Mouse (Mus musculus) hindbrain, embryonic 16.5 days (tissue): ENCODE results near the gene Cdh12. TPM values are rescaled to one million over a fixed set of nuclear protein-coding genes. Genes with fewer than 3 reads are reported as not detected.

Source experiments
- ATAC-seq: fragments of 200-750 bp; cut with Nextera tagmentation; 2 replicates; pipeline ENCODE4 v1.8.0; 2017; ENCODE audit warnings: moderate TSS enrichment, moderate library complexity
- H3K27ac ChIP-seq: fragments of 300-500 bp; sonication (generic); 2 replicates; pipeline ENCODE4 v1.5.1; 2014; ENCODE audit warnings: low read depth, mild to moderate bottlenecking, control low read depth, low read length, moderate library complexity
- H3K27me3 ChIP-seq: fragments of 300-500 bp; sonication (generic); replicated peaks from 2 replicates; pipeline ENCODE4 v1.6.1; 2014; ENCODE audit warnings: low read length; ENCODE audit not compliant: control insufficient read depth, insufficient read depth
- H3K36me3 ChIP-seq: fragments of 300-500 bp; sonication (generic); 2 replicates; pipeline ENCODE4 v1.6.1; 2014; ENCODE audit warnings: mild to moderate bottlenecking, low read length, moderate library complexity, mixed read lengths; ENCODE audit not compliant: control insufficient read depth, insufficient read depth
- H3K4me1 ChIP-seq: fragments of 300-500 bp; sonication (generic); 2 replicates; pipeline ENCODE4 v1.6.1; 2014; ENCODE audit warnings: low read depth, low read length; ENCODE audit not compliant: control insufficient read depth, insufficient read depth
- H3K4me2 ChIP-seq: fragments of 300-500 bp; sonication (generic); 2 replicates; pipeline ENCODE4 v1.6.1; 2014; ENCODE audit warnings: mild to moderate bottlenecking, low read length, control low read depth, moderate library complexity
- H3K4me3 ChIP-seq: fragments of 300-500 bp; sonication (generic); 2 replicates; pipeline ENCODE4 v1.5.1; 2014; ENCODE audit warnings: mild to moderate bottlenecking, low read length, control low read depth, moderate library complexity
- H3K9ac ChIP-seq: fragments of 300-500 bp; sonication (generic); 2 replicates; pipeline ENCODE4 v1.6.1; 2014; ENCODE audit warnings: low read depth, mild to moderate bottlenecking, control low read depth, low read length, moderate library complexity
- H3K9me3 ChIP-seq: fragments of 300-500 bp; sonication (generic); 2 replicates; pipeline ENCODE4 v1.6.1; 2014; ENCODE audit warnings: mild to moderate bottlenecking, low read length, moderate library complexity; ENCODE audit not compliant: control insufficient read depth
- WGBS: fragments of 180-500 bp; shearing (Covaris S2); extraction: QIAGEN DNeasy Blood & Tissue Kit; methylation state at CpG from one replicate; pipeline ENCODE4 v1.1.7; 2014; 5-methylcytosine and 5-hydroxymethylcytosine counted together
- microRNA-seq: library from miRNA; unstranded; fragments of <30 nt; microRNA quantifications from one replicate; pipeline ENCODE4, GENCODE M21; 2017
- polyA plus RNA-seq: library from polyadenylated mRNA; unstranded; fragments of >200 nt; fragmentation: Nextera tagmentation; extraction: Ambion mirVana; gene quantifications from 2 replicates; pipeline ENCODE4 v1.2.1, GENCODE M21; 2015

Cdh12 gene
- polyA plus RNA-seq, 1 experiment from 2014 or later = 11.0 TPM

DNA sequence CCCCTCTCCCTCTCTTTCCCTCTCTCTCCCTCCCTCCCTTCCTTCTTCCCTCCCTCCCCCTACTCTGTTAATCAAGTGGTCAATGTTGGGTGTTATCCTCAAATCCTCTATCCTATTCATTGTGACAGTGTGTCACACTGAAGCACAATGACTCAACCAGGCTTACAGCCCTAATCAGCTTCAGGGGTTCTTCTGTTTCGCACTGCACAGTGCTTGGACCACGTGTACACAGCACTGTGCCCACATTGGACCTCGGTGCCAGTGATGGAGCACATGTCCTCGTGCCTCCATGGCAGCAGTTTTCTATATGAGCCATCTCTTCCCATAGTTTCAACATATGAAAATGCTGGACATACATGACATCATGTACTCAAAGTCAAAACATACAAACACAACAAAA lies 1155.4 kb downstream of the Cdh12 start:
- H3K27ac ChIP-seq = no peak overlapping the region
- no peak overlapping the region for H3K9ac ChIP-seq
- H3K27me3 ChIP-seq = no peaks in the 10 kb centered on the region
- no peaks in the 10 kb centered on the region; the same call in 1 of the 2 replicates for H3K9me3 ChIP-seq
- H3K4me2 ChIP-seq = no peak overlapping the region
- no peak for ATAC-seq
- no peaks in the 10 kb centered on the region for H3K36me3 ChIP-seq
- H3K4me1 ChIP-seq = no peaks in the 10 kb centered on the region
- WGBS = 64% methylated on average over 4 of the region's 4 CpGs
- H3K4me3 ChIP-seq = no peak overlapping the region

Small RNA genes within 50 kb of the gene (microRNA-seq; reads per million reads assigned to microRNA genes)
- not detected for gene Gm27397

Other genes starting within 250 kb of the Cdh12 start
- gene Acot10, start 217.5 kb downstream of the Cdh12 start, polyA plus RNA-seq = 0.17 and 0.48 TPM in 2 replicates